Mouse (Mus musculus) liver, embryonic 14.5 days (tissue): ENCODE measurements at regions not wholly inside any gene's neighbourhood (a gene's known extent, or its start where the extent isn't known, plus 50 kb on each side); places are given as distances from the start of the nearest gene placed in this dataset.

Experiments used
- CTCF ChIP-seq: IDR thresholded peaks from 2 replicates; pipeline ENCODE4 v1.5.1; 2016; ENCODE audit warnings: antibody characterized with exemption, low read depth, control low read depth
- EP300 ChIP-seq: IDR thresholded peaks from 2 replicates; pipeline ENCODE4 v1.6.1; 2016; ENCODE audit warnings: antibody characterized with exemption, low read depth

- TF ChIP-seq CTCF (no peak), EP300 (no peak)
Observed at GRCm38 (mm10) chr3:128546416-128547327, 650.5 kb upstream of the Fam241a start.
